Mouse (Mus musculus) lung, adult 2 months (tissue): Measurements from ENCODE around the gene Ascc1.

Experiments
- CTCF ChIP-seq: fragments of 200-500 bp; IDR thresholded peaks from 2 replicates; pipeline ENCODE4 v1.5.1; 2011; ENCODE audit warnings: mild to moderate bottlenecking, low read length, control low read depth; ENCODE audit not compliant: insufficient read depth
- POLR2A ChIP-seq: fragments of 200-500 bp; IDR thresholded peaks from 2 replicates; pipeline ENCODE4 v1.6.1; 2011; ENCODE audit warnings: low read depth, mild to moderate bottlenecking, control low read depth, low read length, borderline replicate concordance; ENCODE audit errors: extremely low read depth

GRCm38 (mm10) chr10:60062931-60063330 lies 60.3 kb downstream of the Ascc1 start:
- no peak for TF ChIP-seq POLR2A
- no peak for TF ChIP-seq CTCF
